Mouse (Mus musculus) bone marrow, adult 2 months (tissue): ENCODE results near the gene Bcl9l.

ENCODE experiments used
- CTCF ChIP-seq: fragments of 200-500 bp; IDR thresholded peaks from 2 replicates; pipeline ENCODE4 v1.5.1; 2011; ENCODE audit warnings: low read length, control low read depth; ENCODE audit not compliant: control insufficient read depth, insufficient read depth
- POLR2A ChIP-seq: fragments of 200-500 bp; IDR thresholded peaks from 2 replicates; pipeline ENCODE4 v1.6.1; 2011; ENCODE audit warnings: low read depth, mild to moderate bottlenecking, control low read depth, low read length, borderline replicate concordance; ENCODE audit not compliant: control insufficient read depth

DNA sequence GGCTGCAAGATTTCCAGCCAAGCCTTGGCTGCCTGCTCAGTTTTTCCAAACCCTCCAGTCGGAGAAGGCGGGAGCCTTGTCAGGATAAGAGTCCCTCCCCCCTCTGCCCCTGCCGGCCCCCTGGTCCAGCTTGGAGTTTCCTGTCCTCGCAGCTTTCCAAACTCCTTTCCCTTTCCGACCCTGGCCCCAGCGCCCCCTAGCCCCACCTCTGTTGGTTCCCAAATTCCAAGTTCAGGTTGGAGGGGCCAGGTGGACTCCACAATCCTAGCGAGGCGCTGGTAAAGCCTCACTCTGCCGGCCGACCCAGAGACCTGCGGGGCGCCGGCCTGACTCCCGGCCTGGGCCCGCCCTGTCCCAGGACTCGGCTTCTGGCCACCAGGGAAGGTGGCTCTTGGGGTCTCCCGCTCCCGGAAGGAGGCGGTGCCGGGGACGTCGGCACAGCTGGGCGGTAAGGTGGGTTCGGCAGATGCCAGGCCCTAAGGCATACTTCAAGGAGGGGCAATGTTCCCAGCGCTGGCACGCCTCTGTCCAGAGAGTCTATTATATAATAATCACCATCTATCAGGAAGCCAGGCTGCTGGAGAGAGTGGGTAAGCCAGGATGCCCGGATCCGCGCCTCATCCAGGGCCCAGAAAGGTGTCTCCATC is 3.5 kb upstream of the Bcl9l start:
- TF ChIP-seq POLR2A, result no peak
- TF ChIP-seq CTCF, result no peak
